8 mouse cellular contexts compared by ENCODE assay signal in genomic region chr19:40478161-40478575, GRCm38 (mm10). TPM values are rescaled to one million over a fixed set of nuclear protein-coding genes. Genes with fewer than 3 reads are reported as not detected.
DNase-seq lines count a peak whose midpoint lies in the region; ATAC-seq and TF ChIP-seq lines count a peak whose summit lies in the region.

No protein-coding gene starts in this region.

- H3K27me3 ChIP-seq in liver, adult 2 months (ENCODE audit: control insufficient read depth, insufficient read depth, low read length) = no peaks in the 10 kb centered on the region
- no peaks in the 10 kb centered on the region for H3K27me3 ChIP-seq in lung, embryonic 15.5 days

- DNase-seq in liver, adult 2 months (ENCODE audit: extremely low read depth, low read depth, low spot score) = peak; percentile 97
- DNase-seq in liver = no peak
- peak; percentile 42 for DNase-seq in cerebellum, adult 9-11 months
- DNase-seq in heart, postnatal 14 days = peak; percentile 37 to 55
- no peak for DNase-seq in thymus, postnatal 36 days
- DNase-seq in layer of hippocampus, adult 8-10 months (ENCODE audit: low spot score in 2 of 2) = no peak

- no peak for TF ChIP-seq POLR2A in liver, adult 2 months (IDR thresholded peaks at IDR 0.05; ENCODE audit: extremely low read depth, insufficient read depth, low read length)

- intact Hi-C loops in heart, postnatal 14 days (cut with DNase I) = loop anchor here (5.0 kb wide), 1 partner anchor 34 kb away; the partner anchor contains the start of gene Sorbs1

- H3K79me2 ChIP-seq in liver, adult 2 months (ENCODE audit: control insufficient read depth, insufficient read depth, low read length) = peaks cover 15% of the 10 kb centered on the region; the same call in 1 of the 2 replicates

- ATAC-seq in lung, embryonic 15.5 days (ENCODE audit: borderline replicate concordance, extremely low read depth, low FRiP score, low TSS enrichment) = peak; percentile 76; the same call in 1 of the 2 replicates
- ATAC-seq in megakaryocyte progenitor cell, adult 5-6 weeks (replicated peaks; ENCODE audit: poor library complexity) = no peak

- H3K4me1 ChIP-seq in liver, adult 2 months (ENCODE audit: control insufficient read depth, insufficient read depth, low read length) = peaks cover 41% of the 10 kb centered on the region
- H3K4me1 ChIP-seq in lung, embryonic 15.5 days = peaks cover 16% of the 10 kb centered on the region

- peak overlapping the region; percentile 91 for H3K27ac ChIP-seq in liver, adult 2 months (replicated peaks; ENCODE audit: insufficient read depth, low read depth, low read length)
- H3K27ac ChIP-seq in lung, embryonic 15.5 days = peak overlapping the region; percentile 72

- H3K4me2 ChIP-seq in lung, embryonic 15.5 days = no peak overlapping the region

- TF ChIP-seq CTCF in liver, adult 2 months (IDR thresholded peaks at IDR 0.05; ENCODE audit: low read depth, low read length) = no peak

- peak overlapping the region; percentile 54 for H3K9ac ChIP-seq in liver, adult 2 months (ENCODE audit: low read depth, low read length)
- no peak overlapping the region for H3K9ac ChIP-seq in lung, embryonic 15.5 days

- WGBS in liver, adult 2 months = 10% methylated on average over 10 of the region's 10 CpGs
- WGBS in lung, embryonic 15.5 days = 47% methylated on average over 10 of the region's 10 CpGs

- no peaks in the 10 kb centered on the region for H3K9me3 ChIP-seq in lung, embryonic 15.5 days

- H3K4me3 ChIP-seq in liver, adult 2 months (ENCODE audit: insufficient read depth, low read depth, low read length) = no peak overlapping the region
- no peak overlapping the region for H3K4me3 ChIP-seq in lung, embryonic 15.5 days

- H3K36me3 ChIP-seq in liver, adult 2 months (ENCODE audit: control insufficient read depth, insufficient read depth, low read length) = no peaks in the 10 kb centered on the region
- H3K36me3 ChIP-seq in lung, embryonic 15.5 days = no peaks in the 10 kb centered on the region

RNA-seq across cellular contexts. Expression of gene Sorbs1, which starts 35.4 kb away (rescaled TPM):
- 41.0 and 47.2 TPM in 2 replicates for total RNA-seq in liver, adult 2 months (2014; rRNA removed)
- 10.4 and 12.0 TPM in 2 replicates for polyA plus RNA-seq in liver, adult 2 months (2012; rRNA removed)
- total RNA-seq in heart, postnatal 14 days (2021) = 100 to 1,000 TPM; 523 to 539 TPM
- polyA plus RNA-seq in lung, embryonic 15.5 days (2015; fragmentation: Nextera tagmentation; extraction: Ambion mirVana) = 44.8 and 45.6 TPM in 2 replicates
- 2.5 and 3.3 TPM in 2 replicates for total RNA-seq in megakaryocyte progenitor cell, adult 5-6 weeks (2015)
- total RNA-seq in megakaryocyte progenitor cell, adult 5-6 weeks (2017) = 0.42 and 8.7 TPM in 2 replicates
- 100 to 1,000 TPM; 208 to 272 (median 239) TPM for total RNA-seq in layer of hippocampus, adult 8-10 months (2022)

Comparison
In these comparisons a context has a peak if more than half of its experiments do, and no peak if none do; other contexts are left out.
1. DNase-seq: peak in liver, adult 2 months (single experiment), cerebellum, adult 9-11 months (single experiment) and heart, postnatal 14 days (2 of 2); none in liver (single experiment), thymus, postnatal 36 days (0 of 2) and layer of hippocampus, adult 8-10 months (0 of 2).